In genomic region chr4:136808478-136808877, GRCm38 (mm10) we compare ENCODE assay signal across 10 mouse cellular contexts. TPM values are rescaled to one million over a fixed set of nuclear protein-coding genes. Genes with fewer than 3 reads are reported as not detected.
DNase-seq lines count a peak whose midpoint lies in the region; ATAC-seq and TF ChIP-seq lines count a peak whose summit lies in the region.
"Had no signal": no experiment of that assay in that cellular context is flagged by ENCODE, and none has a peak within 500 bp of the region (broad histone marks: within the 10 kb centered on the region; RNA-seq: fewer than 3 reads in every experiment).

No protein-coding gene starts in this region.

- peaks cover 45% of the 10 kb centered on the region for H3K4me1 ChIP-seq in heart, embryonic 13.5 days
- H3K4me1 ChIP-seq in heart, adult 2 months (ENCODE audit: control insufficient read depth, insufficient read depth, low read length), result no peaks in the 10 kb centered on the region

- no peak for DNase-seq in heart, adult 2 months
- peak; percentile 98 for DNase-seq in 3T3-L1 (ENCODE audit: low read depth, low spot score)
- DNase-seq in gastrocnemius, postnatal 10 days, result no peak
- no peak for DNase-seq in cerebellum, postnatal 14 days
- DNase-seq in cerebellum, postnatal 4 days (ENCODE audit: low spot score in 2 of 2), result no peak

- intact Hi-C loops in heart, adult 2 months (cut with DNase I), result no loop called here

- H3K79me2 ChIP-seq in heart, adult 2 months (replicated peaks; ENCODE audit: control insufficient read depth, insufficient read depth, low read length), result no peaks in the 10 kb centered on the region

- no peak overlapping the region for H3K4me2 ChIP-seq in heart, embryonic 13.5 days
- H3K4me2 ChIP-seq: limb, embryonic 13.5 days had no signal

- no peak for ATAC-seq in heart, embryonic 13.5 days (ENCODE audit: extremely low read depth, insufficient number of reproducible peaks, low FRiP score, low TSS enrichment)
- peak; percentile 60 for ATAC-seq in common myeloid progenitor, adult 5-6 weeks (replicated peaks; ENCODE audit: low read depth, poor library complexity, severe bottlenecking)
- ATAC-seq in megakaryocyte progenitor cell, adult 5-6 weeks (replicated peaks; ENCODE audit: poor library complexity), result peak; percentile 62
- ATAC-seq: activated CD4-positive, CD25-positive, alpha-beta regulatory T cell, adult 4 months had no signal

- no peak for TF ChIP-seq CTCF in heart, adult 2 months (IDR thresholded peaks at IDR 0.05)

- no peak overlapping the region for H3K27ac ChIP-seq in heart, embryonic 13.5 days (replicated peaks)
- no peak overlapping the region for H3K27ac ChIP-seq in heart, adult 2 months
- H3K27ac ChIP-seq: limb, embryonic 13.5 days had no signal

- H3K9me3 ChIP-seq in heart, embryonic 13.5 days, result no peaks in the 10 kb centered on the region
- H3K9me3 ChIP-seq: limb, embryonic 13.5 days had no signal

- H3K27me3 ChIP-seq in heart, embryonic 13.5 days (replicated peaks), result peaks cover 22% of the 10 kb centered on the region
- H3K27me3 ChIP-seq in heart, adult 2 months (ENCODE audit: control insufficient read depth, insufficient read depth, low read length), result no peaks in the 10 kb centered on the region
- H3K27me3 ChIP-seq: limb, embryonic 13.5 days had no signal

- no peak for TF ChIP-seq EP300 in heart, adult 2 months (IDR thresholded peaks at IDR 0.05; ENCODE audit: insufficient read depth, low read depth, low read length)

- no peaks in the 10 kb centered on the region for H3K36me3 ChIP-seq in heart, embryonic 13.5 days
- no peaks in the 10 kb centered on the region for H3K36me3 ChIP-seq in heart, adult 2 months (ENCODE audit: control insufficient read depth, insufficient read depth, low read length)
- H3K36me3 ChIP-seq: limb, embryonic 13.5 days had no signal

- H3K4me3 ChIP-seq in heart, embryonic 13.5 days, result no peak overlapping the region
- no peak overlapping the region for H3K4me3 ChIP-seq in heart, adult 2 months
- H3K4me3 ChIP-seq: limb, embryonic 13.5 days had no signal

- 0 out of 2 replicates have a peak overlapping the region, but pooled peaks have one; percentile 28 for H3K9ac ChIP-seq in heart, embryonic 13.5 days
- H3K9ac ChIP-seq in heart, adult 2 months (ENCODE audit: low read depth, low read length), result no peak overlapping the region
- H3K9ac ChIP-seq: limb, embryonic 13.5 days had no signal

- WGBS in heart, embryonic 13.5 days, result 34% methylated on average over 11 of the region's 11 CpGs
- WGBS in heart, adult 2 months, result 67% methylated on average over 11 of the region's 11 CpGs

- no peak for TF ChIP-seq POLR2A in heart, adult 2 months (IDR thresholded peaks at IDR 0.05; ENCODE audit: insufficient read depth, low read depth, low read length)

RNA-seq across cellular contexts. Expression of gene Ephb2, which starts 27.3 kb away (rescaled TPM):
- 1.2 and 1.3 TPM in 2 replicates for polyA plus RNA-seq in heart, embryonic 13.5 days (2015; fragmentation: Nextera tagmentation; extraction: Ambion mirVana)
- total RNA-seq in heart, adult 2 months (2021), result under 1 TPM; 0.73 to 0.77 TPM
- polyA plus RNA-seq in heart, adult 2 months (2012; rRNA removed), result 0.96 and 1.2 TPM in 2 replicates
- 2.6 and 6.4 TPM in 2 replicates for total RNA-seq in common myeloid progenitor, adult 5-6 weeks (2017)
- total RNA-seq in megakaryocyte progenitor cell, adult 5-6 weeks (2015), result 0.44 and 1.2 TPM in 2 replicates
- total RNA-seq in megakaryocyte progenitor cell, adult 5-6 weeks (2017), result 1.0 and 3.0 TPM in 2 replicates
- total RNA-seq in gastrocnemius, postnatal 10 days (2021), result 1 to 10 TPM; 4.6 to 5.4 TPM
- polyA plus RNA-seq: activated CD4-positive, CD25-positive, alpha-beta regulatory T cell, adult 4 months had no signal
